ENCODE assay signal across 29 mouse cellular contexts in genomic region chr5:150287949-150288348, GRCm38 (mm10).
"Had no signal": no experiment of that assay in that cellular context is flagged by ENCODE, and none has a peak within 500 bp of the region (broad histone marks: within the 10 kb centered on the region; RNA-seq: fewer than 3 reads in every experiment).

No protein-coding gene starts in this region.

- DNase-seq: cerebellum, adult 18-20 months; cerebellum, adult 2 months; cerebellum, adult 8-10 months; cerebellum, adult 9-10 months; cerebellum, adult 9-11 months; cerebellum, postnatal 10 days; cerebellum, postnatal 14 days; cerebellum, postnatal 25 days; cerebellum, postnatal 36 days; embryo, embryonic 11 days; forebrain, postnatal 0 days; gastrocnemius, adult 2 months; gastrocnemius, postnatal 10 days; gastrocnemius, postnatal 14 days; gastrocnemius, postnatal 25 days; gastrocnemius, postnatal 36 days; heart, adult 18-20 months; heart, adult 2 months had no signal

- H3K4me2 ChIP-seq: embryonic facial prominence, embryonic 12.5 days; embryonic facial prominence, embryonic 13.5 days; embryonic facial prominence, embryonic 15.5 days; forebrain, embryonic 12.5 days; forebrain, embryonic 13.5 days; forebrain, embryonic 15.5 days had no signal

- ATAC-seq: forebrain, embryonic 13.5 days; forebrain, embryonic 14.5 days; forebrain, embryonic 15.5 days; forebrain, embryonic 16.5 days; forebrain, postnatal 0 days had no signal

- H3K9ac ChIP-seq: embryonic facial prominence, embryonic 12.5 days; embryonic facial prominence, embryonic 13.5 days; embryonic facial prominence, embryonic 15.5 days; forebrain, embryonic 12.5 days; forebrain, embryonic 13.5 days; forebrain, embryonic 15.5 days; forebrain, postnatal 0 days had no signal

- H3K36me3 ChIP-seq: embryonic facial prominence, embryonic 10.5 days; embryonic facial prominence, embryonic 12.5 days; embryonic facial prominence, embryonic 13.5 days; embryonic facial prominence, embryonic 15.5 days; forebrain, embryonic 10.5 days; forebrain, embryonic 12.5 days; forebrain, embryonic 15.5 days had no signal

- H3K4me1 ChIP-seq: embryonic facial prominence, embryonic 15.5 days; forebrain, embryonic 10.5 days; forebrain, embryonic 13.5 days; forebrain, embryonic 15.5 days had no signal

- H3K9me3 ChIP-seq: embryonic facial prominence, embryonic 10.5 days; embryonic facial prominence, embryonic 12.5 days; embryonic facial prominence, embryonic 13.5 days; embryonic facial prominence, embryonic 15.5 days; forebrain, embryonic 10.5 days; forebrain, embryonic 12.5 days; forebrain, embryonic 13.5 days; forebrain, embryonic 15.5 days had no signal

- H3K4me3 ChIP-seq: embryonic facial prominence, embryonic 10.5 days; embryonic facial prominence, embryonic 12.5 days; embryonic facial prominence, embryonic 13.5 days; embryonic facial prominence, embryonic 15.5 days; erythroblast, embryonic 14.5 days; forebrain, embryonic 10.5 days; forebrain, embryonic 12.5 days; forebrain, embryonic 13.5 days; forebrain, embryonic 15.5 days; gastrocnemius, adult 2 months; heart, adult 2 months had no signal

- H3K27ac ChIP-seq: embryonic facial prominence, embryonic 10.5 days; embryonic facial prominence, embryonic 12.5 days; embryonic facial prominence, embryonic 13.5 days; embryonic facial prominence, embryonic 15.5 days; forebrain, embryonic 10.5 days; forebrain, embryonic 12.5 days; forebrain, embryonic 13.5 days; forebrain, embryonic 15.5 days; gastrocnemius, adult 2 months; heart, adult 2 months had no signal

- H3K27me3 ChIP-seq: embryonic facial prominence, embryonic 12.5 days; embryonic facial prominence, embryonic 13.5 days; embryonic facial prominence, embryonic 15.5 days; forebrain, embryonic 12.5 days; forebrain, embryonic 13.5 days; forebrain, embryonic 15.5 days had no signal
